Mouse (Mus musculus) forebrain, embryonic 14.5 days (tissue): ENCODE data around the gene Cracr2b. TPM values are rescaled to one million over a fixed set of nuclear protein-coding genes. Genes with fewer than 3 reads are reported as not detected.
A peak's percentile ranks its signal among the peaks of the same experiment; 100 is the strongest.

Source experiments
- ATAC-seq: fragments of 200-750 bp; cut with Nextera tagmentation; 2 replicates; pipeline ENCODE4 v1.8.0; 2017; ENCODE audit warnings: mild to moderate bottlenecking, moderate library complexity
- DNase-seq: peaks from one replicate; pipeline ENCODE4 v3.0.0-alpha.2; 2015; ENCODE audit warnings: low spot score
- H3K27ac ChIP-seq: fragments of 300-500 bp; sonication (generic); 2 replicates; pipeline ENCODE4 v1.5.1; 2014; ENCODE audit warnings: low read depth, mild to moderate bottlenecking, control low read depth, low read length, moderate library complexity
- H3K27me3 ChIP-seq: fragments of 300-500 bp; sonication (generic); replicated peaks from 2 replicates; pipeline ENCODE4 v1.6.1; 2014; ENCODE audit warnings: low read length, control low read depth, mixed read lengths; ENCODE audit not compliant: control insufficient read depth, insufficient read depth
- H3K36me3 ChIP-seq: fragments of 300-500 bp; sonication (generic); 2 replicates; pipeline ENCODE4 v1.6.1; 2014; ENCODE audit warnings: low read length, control low read depth; ENCODE audit not compliant: control insufficient read depth, insufficient read depth
- H3K4me1 ChIP-seq: fragments of 300-500 bp; sonication (generic); 2 replicates; pipeline ENCODE4 v1.6.1; 2014; ENCODE audit warnings: antibody characterized with exemption, low read length, control low read depth; ENCODE audit not compliant: control insufficient read depth, insufficient read depth
- H3K4me2 ChIP-seq: fragments of 300-500 bp; sonication (generic); 2 replicates; pipeline ENCODE4 v1.6.1; 2014; ENCODE audit warnings: mild to moderate bottlenecking, control low read depth, low read length
- H3K4me3 ChIP-seq: fragments of 300-500 bp; sonication (generic); 2 replicates; pipeline ENCODE4 v1.5.1; 2014; ENCODE audit warnings: low read depth, low read length, control low read depth
- H3K9ac ChIP-seq: fragments of 300-500 bp; sonication (generic); 2 replicates; pipeline ENCODE4 v1.6.1; 2014; ENCODE audit warnings: mild to moderate bottlenecking, low read length, control low read depth, moderate library complexity
- H3K9me3 ChIP-seq: fragments of 300-500 bp; sonication (generic); replicated peaks from 2 replicates; pipeline ENCODE4 v1.6.1; 2016; ENCODE audit warnings: low read length, control low read depth, mixed read lengths; ENCODE audit not compliant: control insufficient read depth
- WGBS: fragments of 180-500 bp; shearing (Covaris S2); extraction: QIAGEN DNeasy Blood & Tissue Kit; methylation state at CpG from one replicate; pipeline ENCODE4 v1.1.7; 2014; 5-methylcytosine and 5-hydroxymethylcytosine counted together
- polyA plus RNA-seq: library from polyadenylated mRNA; unstranded; fragments of >200 nt; fragmentation: Nextera tagmentation; extraction: Ambion mirVana; gene quantifications from 2 replicates; pipeline ENCODE4 v1.2.1, GENCODE M21; 2014

Gene Cracr2b
- polyA plus RNA-seq, 1 experiment from 2014 or later, result 3.0 TPM

GRCm38 (mm10) chr7:141457236-141457635, 3.7 kb upstream of the Cracr2b start:
- no peak for ATAC-seq
- peaks cover 21% of the 10 kb centered on the region for H3K27me3 ChIP-seq
- H3K4me3 ChIP-seq, result no peak overlapping the region
- no peak overlapping the region for H3K9ac ChIP-seq
- no peak for DNase-seq
- H3K4me2 ChIP-seq, result no peak overlapping the region
- H3K27ac ChIP-seq, result no peak overlapping the region
- H3K36me3 ChIP-seq, result peaks cover 20% of the 10 kb centered on the region; the same call in 1 of the 2 replicates
- 93% methylated on average over 14 of the region's 14 CpGs for WGBS
- peaks cover 12% of the 10 kb centered on the region; the same call in 1 of the 2 replicates for H3K4me1 ChIP-seq
- no peaks in the 10 kb centered on the region for H3K9me3 ChIP-seq

GRCm38 (mm10) chr7:141457986-141458660, 2.8 kb upstream of the Cracr2b start:
- 71% methylated on average over 15 of the region's 15 CpGs for WGBS

GRCm38 (mm10) chr7:141458661-141459060, 2.2 kb upstream of the Cracr2b start:
- no peak for ATAC-seq
- H3K9me3 ChIP-seq, result no peaks in the 10 kb centered on the region

More at GRCm38 (mm10) chr7:141457986-141458660, 2.8 kb upstream of the Cracr2b start:
- DNase-seq (no peak), ATAC-seq (no peak)
- Histone ChIP-seq H3K9me3 (no peaks in the 10 kb centered on the region), H3K4me2 (no peak overlapping the region), H3K4me3 (no peak overlapping the region), H3K36me3 (peaks cover 15% of the 10 kb centered on the region; the same call in 1 of the 2 replicates), H3K27me3 (peaks cover 30% of the 10 kb centered on the region), H3K4me1 (peaks cover 12% of the 10 kb centered on the region; the same call in 1 of the 2 replicates), H3K9ac (no peak overlapping the region), H3K27ac (no peak overlapping the region)

GRCm38 (mm10) chr7:141459301-141459711, 1.6 kb upstream of the Cracr2b start:
- 88% methylated on average over 17 of the region's 17 CpGs for WGBS
- no peak overlapping the region for H3K4me2 ChIP-seq
- no peaks in the 10 kb centered on the region for H3K9me3 ChIP-seq
- DNase-seq, result no peak
- H3K36me3 ChIP-seq, result peaks cover 15% of the 10 kb centered on the region; the same call in 1 of the 2 replicates
- no peak overlapping the region for H3K4me3 ChIP-seq
- peaks cover 12% of the 10 kb centered on the region; the same call in 1 of the 2 replicates for H3K4me1 ChIP-seq
- no peak overlapping the region for H3K27ac ChIP-seq
- no peak for ATAC-seq
- H3K27me3 ChIP-seq, result peaks cover 42% of the 10 kb centered on the region
- H3K9ac ChIP-seq, result no peak overlapping the region

More at GRCm38 (mm10) chr7:141458661-141459060, 2.2 kb upstream of the Cracr2b start:
- 92% methylated on average over 11 of the region's 11 CpGs for WGBS
- Histone ChIP-seq H3K36me3 (peaks cover 15% of the 10 kb centered on the region; the same call in 1 of the 2 replicates), H3K4me3 (no peak overlapping the region), H3K27me3 (peaks cover 36% of the 10 kb centered on the region), H3K4me2 (no peak overlapping the region), H3K27ac (no peak overlapping the region), H3K9ac (no peak overlapping the region), H3K4me1 (peaks cover 12% of the 10 kb centered on the region; the same call in 1 of the 2 replicates)
- DNase-seq, result no peak

GRCm38 (mm10) chr7:141460001-141460390, 898 bp upstream of the Cracr2b start:
- Histone ChIP-seq H3K9me3 (no peaks in the 10 kb centered on the region), H3K4me1 (peaks cover 12% of the 10 kb centered on the region; the same call in 1 of the 2 replicates), H3K27me3 (peaks cover 49% of the 10 kb centered on the region), H3K36me3 (peaks cover 15% of the 10 kb centered on the region; the same call in 1 of the 2 replicates), H3K4me3 (no peak overlapping the region), H3K4me2 (no peak overlapping the region), H3K27ac (no peak overlapping the region), H3K9ac (no peak overlapping the region)
- no peak for ATAC-seq
- no peak for DNase-seq
- 79% methylated on average over 5 of the region's 5 CpGs for WGBS

- Histone ChIP-seq H3K9ac (peak overlapping the region; percentile 48; the same call in 1 of the 2 replicates), H3K4me1 (peaks cover 4% of the 10 kb centered on the region; the same call in 1 of the 2 replicates), H3K27me3 (peaks cover 63% of the 10 kb centered on the region), H3K36me3 (peaks cover 15% of the 10 kb centered on the region; the same call in 1 of the 2 replicates), H3K4me2 (peak overlapping the region; percentile 50), H3K27ac (no peak overlapping the region), H3K4me3 (peak overlapping the region; percentile 27), H3K9me3 (no peaks in the 10 kb centered on the region)
- ATAC-seq, result no peak
- WGBS, result 3% methylated on average over 59 of the region's 59 CpGs
- no peak for DNase-seq
These were observed 833 bp downstream of the Cracr2b start for GRCm38 (mm10) chr7:141461521-141462332.

- Histone ChIP-seq H3K4me3 (no peak overlapping the region), H3K9ac (peak overlapping the region; percentile 48; the same call in 1 of the 2 replicates)
These were observed 1.5 kb downstream of the Cracr2b start for GRCm38 (mm10) chr7:141462333-141462821.

GRCm38 (mm10) chr7:141463824-141464602, 3.1 kb downstream of the Cracr2b start:
- Histone ChIP-seq H3K27ac (no peak overlapping the region), H3K27me3 (peaks cover 65% of the 10 kb centered on the region), H3K9me3 (no peaks in the 10 kb centered on the region), H3K36me3 (peaks cover 5% of the 10 kb centered on the region; the same call in 1 of the 2 replicates), H3K9ac (no peak overlapping the region), H3K4me1 (peaks cover 15% of the 10 kb centered on the region), H3K4me2 (0 out of 2 replicates have a peak overlapping the region, but pooled peaks have one; percentile 16), H3K4me3 (no peak overlapping the region)
- WGBS, result 16% methylated on average over 12 of the region's 12 CpGs
- DNase-seq (no peak), ATAC-seq (no peak)

More at GRCm38 (mm10) chr7:141462333-141462821, 1.5 kb downstream of the Cracr2b start:
- H3K27me3 ChIP-seq, result peaks cover 65% of the 10 kb centered on the region
- no peaks in the 10 kb centered on the region for H3K9me3 ChIP-seq
- H3K4me2 ChIP-seq, result peak overlapping the region; percentile 50
- H3K4me1 ChIP-seq, result peaks cover 4% of the 10 kb centered on the region; the same call in 1 of the 2 replicates
- H3K36me3 ChIP-seq, result peaks cover 15% of the 10 kb centered on the region; the same call in 1 of the 2 replicates
- ATAC-seq (no peak), DNase-seq (no peak)
- H3K27ac ChIP-seq, result no peak overlapping the region
- 25% methylated on average over 5 of the region's 5 CpGs for WGBS
